Mouse (Mus musculus) G1E (cell line): Measurements from ENCODE around the gene Hspbap1. TPM values are rescaled to one million over a fixed set of nuclear protein-coding genes. Genes with fewer than 3 reads are reported as not detected.

Experiments
- ATAC-seq: 2 replicates; pipeline ENCODE4 v1.8.0; 2016; ENCODE audit warnings: mild to moderate bottlenecking; ENCODE audit not compliant: insufficient number of reproducible peaks, poor library complexity, low FRiP score, severe bottlenecking; ENCODE audit errors: extremely low read depth
- DNase-seq: peaks from one replicate; pipeline ENCODE4 v3.0.0; 2012; ENCODE audit warnings: low spot score
- H3K27me3 ChIP-seq: 2 replicates; pipeline ENCODE4 v1.6.1; 2012; ENCODE audit warnings: mild to moderate bottlenecking, low read length, inconsistent platforms; ENCODE audit not compliant: insufficient read depth
- H3K36me3 ChIP-seq: replicated peaks from 2 replicates; pipeline ENCODE3; 2012; ENCODE audit warnings: mild to moderate bottlenecking, inconsistent platforms
- H3K4me1 ChIP-seq: 2 replicates; pipeline ENCODE4 v1.6.1; 2012; ENCODE audit warnings: low read depth, low read length, inconsistent platforms, mixed read lengths; ENCODE audit not compliant: insufficient read depth
- H3K4me3 ChIP-seq: 2 replicates; pipeline ENCODE4 v1.5.1; 2012; ENCODE audit warnings: low read depth, mild to moderate bottlenecking, inconsistent platforms, low read length, moderate library complexity, mixed read lengths
- H3K9me3 ChIP-seq: replicated peaks from 2 replicates; pipeline ENCODE4 v1.6.1; 2012; ENCODE audit warnings: inconsistent platforms
- CTCF ChIP-seq: IDR thresholded peaks from 2 replicates; pipeline ENCODE4 v1.5.1; 2012; ENCODE audit warnings: low read depth, low read length, inconsistent platforms, mixed read lengths
- GATA1 ChIP-seq: IDR thresholded peaks from 2 replicates; pipeline ENCODE4 v1.6.1; 2012; ENCODE audit warnings: borderline replicate concordance, low read length, inconsistent platforms, mixed read lengths
- GATA2 ChIP-seq: IDR thresholded peaks from 2 replicates; pipeline ENCODE4 v1.6.1; 2012; ENCODE audit warnings: low read depth, low read length, inconsistent platforms, borderline replicate concordance
- POLR2AphosphoS5 ChIP-seq: IDR thresholded peaks from 2 replicates; pipeline ENCODE4 v1.6.1; 2012; ENCODE audit warnings: low read depth, low read length, inconsistent platforms; ENCODE audit not compliant: insufficient replicate concordance
- TAL1 ChIP-seq: conservative IDR thresholded peaks from 2 replicates; pipeline ENCODE4 v1.6.1; 2012; ENCODE audit warnings: low read depth, low read length, inconsistent platforms, mixed read lengths
- polyA plus RNA-seq: library from polyadenylated mRNA; stranded (reverse); fragments of >175 nt; gene quantifications from 2 replicates; pipeline ENCODE4 v1.2.3, GENCODE M21; 2012
- total RNA-seq, 2 experiments: library from RNA; stranded (forward) in 1 of 2; stranded (reverse) in 1 of 2; fragments of 200-1000 nt in 1 of 2; fragments of >200 nt in 1 of 2; fragmentation: Nextera tagmentation in 1 of 2; gene quantifications; 2 replicates each; pipeline ENCODE4 v1.2.3; 2014 to 2017

Gene Hspbap1
- total RNA-seq (2014; fragmentation: Nextera tagmentation) (17.9 and 18.3 TPM in 2 replicates), total RNA-seq (2017) (17.5 and 18.1 TPM in 2 replicates), polyA plus RNA-seq (29.5 and 31.9 TPM in 2 replicates)

- DNase-seq (peak; percentile 75), ATAC-seq (peak; percentile 38; the same call in 1 of the 2 replicates)
- H3K4me1 ChIP-seq, result peaks cover 76% of the 10 kb centered on the region
- peaks cover 30% of the 10 kb centered on the region for H3K36me3 ChIP-seq
- H3K4me3 ChIP-seq, result peak within 1 kb of the TSS; percentile 99
- H3K27me3 ChIP-seq, result no peaks in the 10 kb centered on the region
- no peak for TF ChIP-seq TAL1
- no peak for TF ChIP-seq CTCF
- no peak for TF ChIP-seq GATA1
- no peak for TF ChIP-seq GATA2
- TF ChIP-seq POLR2AphosphoS5, result no peak
- H3K9me3 ChIP-seq, result no peaks in the 10 kb centered on the region
Measured at GRCm38 (mm10) chr16:35769878-35770657, at the start of gene Hspbap1. Hspbap1 (plus strand) TSS chr16:35770375.

- H3K36me3 ChIP-seq, result peaks cover 57% of the 10 kb centered on the region
- H3K9me3 ChIP-seq, result no peaks in the 10 kb centered on the region
- DNase-seq (no peak), ATAC-seq (no peak)
- no peaks in the 10 kb centered on the region; the same call in 1 of the 2 replicates for H3K4me1 ChIP-seq
- no peak overlapping the region for H3K4me3 ChIP-seq
- TF ChIP-seq TAL1 (no peak), GATA2 (no peak), POLR2AphosphoS5 (no peak), CTCF (no peak), GATA1 (no peak)
- no peaks in the 10 kb centered on the region for H3K27me3 ChIP-seq
Measured at GRCm38 (mm10) chr16:35724561-35724960, 45.6 kb upstream of the Hspbap1 start.

GRCm38 (mm10) chr16:35726601-35727000 lies 43.6 kb upstream of the Hspbap1 start:
- Histone ChIP-seq H3K36me3 (peaks cover 56% of the 10 kb centered on the region), H3K4me3 (no peak overlapping the region), H3K4me1 (no peaks in the 10 kb centered on the region; the same call in 1 of the 2 replicates), H3K9me3 (no peaks in the 10 kb centered on the region), H3K27me3 (no peaks in the 10 kb centered on the region)
- DNase-seq, result no peak
- no peak for TF ChIP-seq GATA1
- TF ChIP-seq GATA2, result no peak
- TF ChIP-seq CTCF, result no peak
- no peak for TF ChIP-seq POLR2AphosphoS5
- TF ChIP-seq TAL1, result no peak
- ATAC-seq, result no peak

- TF ChIP-seq POLR2AphosphoS5 (no peak), GATA1 (no peak), TAL1 (no peak), GATA2 (no peak), CTCF (no peak)
- Histone ChIP-seq H3K4me3 (no peak overlapping the region), H3K27me3 (no peaks in the 10 kb centered on the region), H3K36me3 (peaks cover 60% of the 10 kb centered on the region), H3K9me3 (no peaks in the 10 kb centered on the region), H3K4me1 (peaks cover 5% of the 10 kb centered on the region)
- no peak for DNase-seq
- no peak for ATAC-seq
Measured at GRCm38 (mm10) chr16:35729151-35729738, 40.9 kb upstream of the Hspbap1 start.

GRCm38 (mm10) chr16:35732096-35732495 lies 38.1 kb upstream of the Hspbap1 start:
- no peak overlapping the region for H3K4me3 ChIP-seq
- H3K9me3 ChIP-seq, result no peaks in the 10 kb centered on the region
- ATAC-seq, result no peak
- no peak for DNase-seq
- TF ChIP-seq POLR2AphosphoS5 (no peak), GATA1 (no peak), TAL1 (no peak), CTCF (no peak), GATA2 (no peak)
- peaks cover 69% of the 10 kb centered on the region for H3K36me3 ChIP-seq
- H3K27me3 ChIP-seq, result no peaks in the 10 kb centered on the region
- peaks cover 14% of the 10 kb centered on the region for H3K4me1 ChIP-seq

- Histone ChIP-seq H3K4me3 (no peak overlapping the region), H3K27me3 (no peaks in the 10 kb centered on the region), H3K9me3 (no peaks in the 10 kb centered on the region), H3K4me1 (peaks cover 26% of the 10 kb centered on the region), H3K36me3 (peaks cover 71% of the 10 kb centered on the region)
- ATAC-seq (peak; percentile 57), DNase-seq (peak; percentile 38)
- peak; percentile 98 for TF ChIP-seq CTCF
- TF ChIP-seq GATA1, result no peak
Measured at GRCm38 (mm10) chr16:35734038-35734437, 36.1 kb upstream of the Hspbap1 start.
